Mouse (Mus musculus) frontal cortex, adult 2 months (tissue): ENCODE results near the gene Plpp7. TPM values are rescaled to one million over a fixed set of nuclear protein-coding genes. Genes with fewer than 3 reads are reported as not detected.

ENCODE experiments used
- DNase-seq, 2 experiments: peaks; one replicate each; pipeline ENCODE4 v3.0.0; 2022; ENCODE audit warnings: low spot score in 1 of 2; ENCODE audit errors: extremely low spot score in 1 of 2
- polyA plus RNA-seq: library from polyadenylated mRNA; depleted of rRNA; stranded (reverse); fragments of >200 nt; gene quantifications from 2 replicates; pipeline ENCODE4 v1.2.3, GENCODE M21; 2012

The Plpp7 gene
- polyA plus RNA-seq, 1 experiment: 34.6 TPM

GRCm38 (mm10) chr2:32068811-32069607 is 26.3 kb upstream of the Plpp7 start:
- DNase-seq: no peak

DNA sequence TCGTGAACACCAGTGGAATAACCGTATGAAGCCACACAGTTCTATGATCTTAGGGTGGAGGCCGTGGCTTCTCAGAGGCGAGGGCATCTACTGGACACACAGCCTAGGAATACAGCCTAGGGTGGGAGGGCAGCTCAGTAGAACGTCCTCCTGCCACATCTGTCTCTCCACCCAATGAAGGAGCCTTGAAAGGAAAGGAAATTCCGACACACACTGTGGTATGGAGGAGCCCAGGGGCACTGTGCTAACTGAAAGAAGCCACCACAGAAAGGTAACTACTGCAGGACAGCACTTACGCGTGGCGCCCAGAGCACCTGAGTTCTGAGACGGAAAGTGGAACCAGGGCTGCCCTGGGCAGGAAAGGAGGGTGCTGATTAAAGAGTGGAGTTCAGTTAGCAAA is 24.6 kb upstream of the Plpp7 start:
- no peak for DNase-seq

DNA sequence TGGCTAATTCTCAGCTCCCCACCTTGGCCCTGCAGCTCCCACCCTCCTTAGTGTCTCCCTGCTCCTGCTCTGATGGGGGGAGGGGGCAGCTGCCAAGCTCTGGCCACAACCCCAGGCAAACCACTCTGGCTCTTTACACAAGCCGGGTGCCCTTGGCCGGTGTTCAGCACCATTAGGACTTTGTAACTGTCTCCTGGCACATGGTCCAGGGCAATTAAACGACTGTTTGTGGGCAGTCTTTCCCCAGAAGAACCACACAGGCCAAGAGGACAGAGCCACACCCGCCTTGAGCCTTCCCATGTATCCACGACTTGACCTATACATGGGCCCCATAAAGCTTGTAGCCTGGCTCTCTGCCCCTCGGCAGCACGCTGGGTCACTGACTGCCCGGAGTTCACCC is 20.9 kb upstream of the Plpp7 start:
- DNase-seq: peak in 1 of 2 experiments; percentile 44

DNA sequence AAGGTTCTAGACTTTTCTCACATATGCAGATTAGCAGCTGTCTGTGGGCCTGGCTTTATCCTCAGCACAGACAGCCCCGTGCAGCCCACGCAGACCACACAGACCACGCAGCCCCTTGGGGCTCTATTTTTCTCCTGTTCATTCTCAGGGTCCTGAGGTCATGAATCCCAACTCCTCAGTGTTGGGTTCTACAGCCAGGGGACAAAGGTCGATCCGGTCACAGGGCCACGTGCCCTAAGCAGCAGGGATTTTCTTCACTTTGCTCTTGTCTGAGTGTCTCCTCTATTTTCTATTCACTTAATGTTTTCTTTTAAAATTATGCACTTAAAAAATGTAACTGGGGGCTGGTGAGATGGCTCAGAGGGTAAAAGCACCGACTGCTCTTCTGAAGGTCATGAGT is 20.0 kb upstream of the Plpp7 start:
- DNase-seq: no peak

DNA sequence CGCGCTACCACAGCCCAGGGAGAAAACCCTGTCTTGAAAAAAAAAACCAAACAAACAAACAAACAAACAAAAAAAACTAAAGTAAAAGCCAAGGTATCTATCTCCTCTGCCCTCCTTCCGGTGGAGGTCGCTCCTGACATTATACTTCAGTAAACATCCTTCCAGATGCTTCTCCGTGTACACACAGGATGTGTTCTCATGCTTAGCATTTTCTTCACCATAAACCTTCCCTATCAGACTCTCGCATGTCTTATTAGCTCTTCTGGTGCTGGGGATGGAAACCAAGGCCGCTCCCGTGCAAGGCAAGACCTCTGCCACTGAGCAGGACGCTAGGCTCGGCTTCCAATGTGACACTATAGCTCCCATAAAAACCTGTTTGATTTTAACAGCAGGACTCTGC is 17.6 kb upstream of the Plpp7 start:
- DNase-seq: no peak

DNA sequence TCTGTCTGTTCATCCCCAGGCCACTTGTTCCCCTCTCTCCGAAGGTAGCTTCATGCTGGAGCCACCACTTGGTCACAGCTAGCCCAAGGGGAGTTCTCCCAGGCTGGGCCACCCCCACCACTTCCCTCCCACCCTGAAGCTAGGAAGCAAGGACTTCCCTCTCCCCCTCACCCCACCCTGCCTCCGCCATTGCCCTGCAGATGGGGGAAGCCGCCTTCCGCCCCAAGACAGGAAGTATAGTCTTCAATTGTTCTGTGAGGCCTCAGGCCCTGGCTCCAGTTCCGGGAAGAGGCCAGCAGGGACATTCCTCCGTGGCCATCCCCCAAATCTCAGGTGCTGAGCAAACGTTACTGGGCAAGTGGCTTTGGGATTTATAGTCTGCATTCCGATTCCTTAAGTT is 16.8 kb upstream of the Plpp7 start:
- no peak for DNase-seq

GRCm38 (mm10) chr2:32079191-32079725 is 16.1 kb upstream of the Plpp7 start:
- peak in 1 of 2 experiments; percentile 28 for DNase-seq

GRCm38 (mm10) chr2:32080681-32081080 is 14.6 kb upstream of the Plpp7 start:
- no peak for DNase-seq

DNA sequence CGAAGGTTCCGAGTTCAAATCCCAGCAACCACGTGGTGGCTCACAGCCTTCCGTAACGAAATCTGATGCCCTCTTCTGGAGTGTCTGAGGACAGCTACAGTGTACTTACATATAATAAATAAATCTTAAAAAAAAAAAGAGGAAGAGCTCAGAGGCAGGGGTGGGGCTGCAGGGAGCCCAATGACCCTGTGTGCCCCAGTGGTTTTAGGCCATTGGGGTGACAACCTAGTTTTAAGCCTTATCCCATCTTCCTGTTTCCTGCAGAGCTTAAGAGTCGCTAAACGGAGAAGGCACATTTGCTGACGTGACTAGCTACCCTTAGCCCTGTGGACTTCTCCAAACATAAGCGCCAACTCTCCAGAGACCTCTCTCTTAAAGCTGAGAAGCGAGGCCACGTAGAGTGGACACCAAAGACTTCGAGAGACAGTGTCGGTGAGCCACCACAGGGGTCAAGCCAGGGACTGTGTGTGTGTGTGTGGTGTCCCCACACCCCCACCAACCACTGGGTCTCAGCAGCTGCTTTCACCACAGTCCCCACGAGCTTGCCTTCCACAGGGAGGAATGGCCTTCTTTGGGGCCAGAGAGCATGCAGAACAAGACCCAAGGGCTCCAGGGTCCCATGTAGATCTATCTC is 13.9 kb upstream of the Plpp7 start:
- DNase-seq: no peak

DNA sequence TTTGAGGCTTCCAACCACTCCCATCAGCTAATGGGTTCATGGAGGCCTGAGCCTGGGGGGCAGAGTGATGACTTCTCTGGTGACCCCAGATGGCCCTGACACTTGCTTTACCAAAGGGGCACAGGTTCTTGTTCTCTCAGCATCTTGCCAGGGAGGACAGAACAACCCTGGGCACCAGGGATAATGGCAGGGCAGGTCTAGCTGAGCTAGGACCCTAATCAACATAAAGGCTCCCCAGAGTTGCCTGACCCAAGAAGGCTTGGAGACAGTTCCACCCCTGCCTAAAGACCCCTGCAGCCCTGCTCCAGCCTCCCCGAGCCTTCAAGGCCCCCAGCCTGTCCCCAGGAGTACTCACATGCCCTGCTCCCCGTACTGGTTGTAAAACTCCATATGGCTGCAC is 13.1 kb upstream of the Plpp7 start:
- DNase-seq: no peak

GRCm38 (mm10) chr2:32083159-32084011 is 11.9 kb upstream of the Plpp7 start:
- peak in 1 of 2 experiments; percentile 46 for DNase-seq

DNA sequence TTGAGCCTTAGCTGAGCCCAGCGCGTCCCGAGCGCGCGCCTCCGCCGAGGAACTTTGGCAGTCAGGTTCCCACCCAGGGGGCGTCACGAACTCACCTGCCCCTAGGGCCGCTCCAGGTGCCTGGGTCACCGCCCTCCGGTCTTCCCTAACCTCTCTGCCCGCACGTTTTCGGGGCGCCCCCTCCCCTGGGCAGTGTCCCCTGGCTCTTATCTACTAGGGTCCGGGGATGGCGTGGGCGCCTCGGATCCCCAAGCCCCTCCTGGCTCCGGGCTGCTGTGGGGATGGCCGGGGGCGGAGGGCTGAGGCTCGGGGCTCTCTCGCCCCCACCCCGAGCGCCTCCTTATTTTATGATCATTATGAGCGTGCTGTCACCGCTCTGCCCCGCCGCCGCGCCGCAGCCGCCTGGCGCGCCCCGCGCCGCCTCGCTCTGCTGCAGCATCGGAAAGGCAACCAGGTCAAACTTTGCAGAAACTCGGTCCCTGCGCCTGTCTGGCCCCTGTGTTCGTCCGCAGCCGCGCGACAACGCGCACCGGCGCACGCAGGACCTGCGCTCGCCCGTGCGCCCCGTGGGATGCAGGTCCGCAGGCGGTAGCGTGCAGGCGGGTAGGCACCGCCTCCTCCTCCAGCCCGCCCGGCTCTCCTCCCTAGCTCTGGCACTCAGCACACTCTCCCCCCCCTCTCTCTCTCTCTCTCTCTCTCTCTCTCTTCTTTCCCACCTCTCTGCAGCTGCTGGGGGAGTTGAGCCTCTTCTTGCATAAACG is 11.0 kb upstream of the Plpp7 start, which contains the start of gene Fam78a:
Fam78a (minus strand) TSS at position 747 of the 761 bp plus-strand sequence.
- DNase-seq: peak in 1 of 2 experiments; percentile 42

DNA sequence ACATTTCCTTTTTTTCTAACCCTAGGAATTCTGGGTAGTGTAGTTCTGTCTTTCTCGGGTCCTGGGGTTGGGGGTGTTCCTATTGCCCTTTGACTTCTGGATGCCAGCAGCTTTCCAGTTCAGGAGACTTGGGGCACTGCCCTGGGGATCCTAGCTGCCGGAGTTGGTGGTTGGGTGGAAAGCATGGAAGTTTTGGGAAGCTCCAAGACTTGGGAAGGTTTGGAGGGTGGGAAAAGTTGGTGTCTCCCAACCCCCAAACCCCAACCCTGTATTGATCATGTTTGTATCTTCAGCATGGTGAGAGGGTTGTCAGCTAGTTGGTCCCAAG is 10.5 kb upstream of the Plpp7 start:
- DNase-seq: no peak

DNA sequence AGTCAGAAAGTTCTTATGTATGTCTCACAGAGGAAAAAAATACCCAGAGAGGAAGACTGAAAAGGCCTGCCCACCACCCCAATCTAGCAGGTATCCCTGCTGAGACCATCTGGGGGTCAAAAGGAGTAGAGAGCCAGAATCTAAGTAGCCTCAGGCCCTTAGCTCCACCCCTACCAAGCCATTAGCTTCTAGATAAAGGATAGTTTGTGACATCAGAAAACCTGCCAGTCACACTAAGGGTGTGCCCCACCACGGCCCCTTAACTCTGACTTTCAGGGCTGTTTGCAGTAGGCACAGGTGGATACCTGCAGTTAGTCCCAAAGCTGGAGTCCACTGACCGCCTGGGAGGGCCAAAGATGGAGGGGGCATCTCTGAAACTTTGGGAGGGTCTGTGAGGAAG is 10.1 kb upstream of the Plpp7 start:
- DNase-seq: no peak

GRCm38 (mm10) chr2:32087606-32088005 is 7.7 kb upstream of the Plpp7 start:
- no peak for DNase-seq

- peak in 1 of 2 experiments; percentile 72 for DNase-seq
These were observed 6.9 kb upstream of the Plpp7 start for GRCm38 (mm10) chr2:32088372-32088981.

- DNase-seq: no peak
These were observed 5.7 kb upstream of the Plpp7 start for GRCm38 (mm10) chr2:32089606-32090005.

GRCm38 (mm10) chr2:32090145-32090544 is 5.2 kb upstream of the Plpp7 start:
- no peak for DNase-seq

DNA sequence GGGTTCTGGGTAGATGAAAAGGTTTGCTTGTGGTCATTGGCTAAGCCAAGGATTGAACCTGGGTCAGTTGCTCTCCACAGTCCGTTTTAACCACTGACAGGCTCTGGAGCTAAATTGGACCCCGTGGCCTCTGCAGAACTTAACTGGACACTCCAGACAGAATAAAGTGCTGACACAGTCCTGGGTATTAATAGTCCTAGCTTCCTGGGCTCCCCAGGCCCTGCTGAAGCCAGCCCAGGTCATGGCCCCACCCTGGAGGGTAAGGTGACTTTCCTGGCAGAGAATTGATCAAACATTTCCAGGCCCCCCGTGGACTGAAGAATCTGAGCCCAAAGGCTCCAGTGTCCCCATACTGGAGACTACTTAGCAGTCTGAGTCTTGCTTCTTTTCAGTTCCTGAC is 3.4 kb upstream of the Plpp7 start:
- no peak for DNase-seq
